Mouse (Mus musculus): Measurements from ENCODE around the gene Raver1. TPM values are rescaled to one million over a fixed set of nuclear protein-coding genes. Genes with fewer than 3 reads are reported as not detected.
A peak's percentile ranks its signal among the peaks of the same experiment; 100 is the strongest.

Raver1 gene
- total RNA-seq, 4 experiments from 2014 or later = 43.9 to 78.6 (median 56.6) TPM

- DNase-seq = no peak
Measured at GRCm38 (mm10) chr9:21039779-21040178, 52.0 kb downstream of the Raver1 start.

- no peak for DNase-seq
Measured at GRCm38 (mm10) chr9:21037481-21037891, 54.3 kb downstream of the Raver1 start.

GRCm38 (mm10) chr9:21036666-21037065, 55.1 kb downstream of the Raver1 start:
- DNase-seq = no peak

GRCm38 (mm10) chr9:21036161-21036560, 55.6 kb downstream of the Raver1 start:
- DNase-seq = no peak

- DNase-seq = no peak
Measured at GRCm38 (mm10) chr9:21035586-21035985, 56.2 kb downstream of the Raver1 start.

- DNase-seq = no peak
Measured at GRCm38 (mm10) chr9:21034481-21035085, 57.2 kb downstream of the Raver1 start.

DNA sequence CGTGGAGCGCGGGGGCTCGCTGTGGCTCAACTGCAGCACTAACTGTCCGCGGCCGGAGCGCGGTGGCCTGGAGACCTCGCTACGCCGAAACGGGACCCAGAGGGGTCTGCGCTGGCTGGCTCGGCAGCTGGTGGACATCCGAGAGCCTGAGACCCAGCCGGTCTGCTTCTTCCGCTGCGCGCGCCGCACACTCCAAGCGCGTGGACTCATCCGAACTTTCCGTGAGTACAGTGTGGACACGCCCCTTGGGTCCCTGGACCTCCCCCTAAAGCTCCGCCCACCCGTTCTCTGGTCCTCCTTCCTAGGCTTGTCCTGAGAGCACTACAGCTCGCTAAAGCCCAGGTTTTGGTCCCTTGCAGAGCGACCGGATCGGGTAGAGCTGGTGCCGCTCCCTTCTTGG, 58.7 kb downstream of the Raver1 start:
- peak; percentile 83 for DNase-seq

DNA sequence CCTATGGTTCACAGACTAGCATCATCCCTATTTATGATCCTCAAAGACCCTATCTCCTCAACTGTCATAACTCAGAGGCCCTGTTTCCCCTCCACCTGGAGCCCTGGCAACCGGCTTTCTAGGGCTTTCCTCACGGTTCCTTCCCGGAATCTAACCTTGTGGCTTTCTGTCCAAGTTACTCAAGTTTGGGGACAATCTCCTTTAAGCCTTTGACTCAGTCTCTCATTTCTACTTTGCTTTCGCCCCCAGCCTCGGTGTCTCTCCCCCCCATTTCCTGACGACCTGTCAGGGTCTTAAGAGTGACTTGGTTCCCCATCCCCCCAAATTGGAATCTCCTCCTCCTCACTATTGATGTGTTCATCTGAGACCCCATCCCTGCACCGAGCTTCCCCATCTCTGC, 59.3 kb downstream of the Raver1 start:
- no peak for DNase-seq

DNA sequence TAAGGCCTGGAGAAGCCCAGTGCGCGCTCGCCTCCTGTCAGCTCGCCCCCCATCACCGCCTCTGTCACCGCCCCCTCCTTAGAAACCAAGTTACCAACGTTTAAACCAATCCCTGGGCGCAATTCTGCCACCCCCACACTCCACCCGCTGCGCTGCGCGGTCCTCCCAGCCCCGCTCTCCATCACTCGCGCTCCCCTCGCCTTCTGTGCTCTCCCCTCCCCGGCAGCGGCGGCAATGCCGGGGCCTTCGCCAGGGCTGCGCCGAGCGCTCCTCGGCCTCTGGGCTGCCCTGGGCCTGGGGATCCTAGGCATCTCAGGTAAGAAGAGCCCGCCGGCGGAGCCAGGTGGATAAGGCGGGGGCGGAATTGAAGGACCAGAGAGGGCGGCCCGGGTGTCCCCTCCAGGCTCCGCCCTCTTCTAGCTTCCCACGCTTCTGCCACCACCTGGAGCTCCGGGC, 59.9 kb downstream of the Raver1 start, which contains the start of gene Icam5:
Gene Icam5, plus strand, starts transcription at position 178 of the 456 bp plus-strand sequence.
- no peak for DNase-seq

DNA sequence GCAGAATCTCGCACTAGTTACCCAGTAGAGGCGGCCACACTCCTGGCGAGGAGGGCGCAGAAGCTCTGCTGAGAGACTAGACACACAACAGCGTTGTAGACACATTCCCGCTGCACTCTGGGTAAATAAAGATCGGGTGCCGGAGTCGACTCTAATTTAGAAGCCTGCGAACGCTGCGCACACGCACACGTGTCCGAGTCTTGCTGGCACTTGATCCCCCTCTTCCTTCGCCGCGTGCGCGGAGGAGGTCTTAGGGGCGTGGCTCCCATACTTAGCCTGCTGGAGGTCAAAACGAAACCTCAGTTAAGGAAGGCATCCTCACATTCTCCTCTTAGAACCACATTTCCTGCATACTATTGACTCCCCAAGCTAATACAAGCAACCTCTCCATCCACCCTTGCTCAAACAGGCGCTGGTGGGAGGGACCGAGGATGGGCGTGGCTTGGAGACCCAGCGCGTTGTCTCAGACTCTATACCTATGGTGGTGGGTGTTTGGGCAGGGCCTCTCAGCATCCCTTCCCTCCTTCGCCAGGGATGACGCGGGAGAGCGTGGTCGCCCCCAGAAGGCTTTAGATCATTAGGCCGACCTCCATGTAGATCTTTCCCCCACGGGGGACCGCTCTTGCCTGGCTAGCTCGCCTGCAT, 60.4 kb downstream of the Raver1 start:
- DNase-seq = peak; percentile 62

DNA sequence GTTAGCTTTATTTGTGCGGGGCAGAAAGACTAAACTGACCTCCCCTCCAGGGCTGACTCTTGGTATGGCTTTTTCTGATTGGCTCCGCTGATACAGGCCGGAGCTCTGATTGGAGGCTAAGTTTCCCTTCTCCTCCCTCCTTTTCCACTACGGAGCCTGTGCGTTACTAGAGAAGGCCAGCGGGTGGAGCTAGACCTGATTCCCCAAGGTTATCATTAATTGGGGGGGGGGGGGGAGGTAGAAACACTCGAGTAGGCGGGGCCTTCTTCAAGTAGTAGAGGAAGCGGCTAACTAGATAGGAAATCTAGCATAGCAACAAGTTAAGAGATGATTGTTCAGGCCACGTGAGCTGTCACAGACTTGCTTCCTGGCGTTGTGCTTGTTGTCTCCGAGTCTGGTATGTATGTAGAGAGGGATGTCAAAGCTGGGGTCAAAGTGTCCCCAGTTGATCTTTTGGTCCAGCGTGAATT, 61.0 kb downstream of the Raver1 start:
- DNase-seq = peak; percentile 87

GRCm38 (mm10) chr9:21030055-21030600, 61.7 kb downstream of the Raver1 start:
- DNase-seq = no peak

DNA sequence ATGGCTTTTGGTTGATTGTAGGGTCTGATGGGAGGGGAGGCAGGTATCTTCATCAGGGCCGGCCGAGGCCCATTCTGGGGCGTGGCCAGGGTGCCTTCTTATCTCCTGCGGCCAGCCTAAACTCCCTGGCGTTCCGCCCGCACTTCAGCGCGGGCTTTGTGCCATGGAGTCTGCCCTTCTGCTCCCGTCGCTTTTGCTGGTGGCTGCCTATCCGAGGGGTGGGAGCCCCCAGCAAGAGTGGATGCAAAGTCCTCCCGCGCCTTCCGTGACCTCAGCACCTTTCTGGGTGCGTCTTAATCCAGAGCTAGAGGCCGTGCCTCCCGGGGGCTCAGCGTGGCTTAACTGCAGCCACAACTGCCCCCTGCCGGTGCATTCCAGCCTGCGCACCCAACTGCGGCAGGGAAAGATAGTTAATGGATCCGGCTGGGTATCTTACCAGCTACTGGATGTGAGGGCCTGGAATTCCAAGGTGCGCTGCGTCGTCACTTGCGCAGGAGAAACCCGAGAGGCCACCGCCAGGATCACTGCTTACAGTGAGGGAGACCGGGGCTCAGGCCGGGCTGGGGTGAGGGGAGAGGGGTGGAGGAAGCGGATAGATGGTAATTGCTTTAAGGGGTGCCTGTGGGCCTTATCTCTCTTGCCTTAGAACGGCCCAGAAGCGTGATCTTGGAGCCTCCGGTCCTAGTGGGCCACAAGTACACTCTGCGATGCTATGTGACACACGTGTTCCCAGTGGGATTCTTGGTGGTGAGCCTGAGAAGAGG, 62.3 kb downstream of the Raver1 start, which contains the start of gene Icam4:
Gene Icam4, plus strand, starts transcription at position 83 of the 764 bp plus-strand sequence.
- peak; percentile 75 for DNase-seq

DNA sequence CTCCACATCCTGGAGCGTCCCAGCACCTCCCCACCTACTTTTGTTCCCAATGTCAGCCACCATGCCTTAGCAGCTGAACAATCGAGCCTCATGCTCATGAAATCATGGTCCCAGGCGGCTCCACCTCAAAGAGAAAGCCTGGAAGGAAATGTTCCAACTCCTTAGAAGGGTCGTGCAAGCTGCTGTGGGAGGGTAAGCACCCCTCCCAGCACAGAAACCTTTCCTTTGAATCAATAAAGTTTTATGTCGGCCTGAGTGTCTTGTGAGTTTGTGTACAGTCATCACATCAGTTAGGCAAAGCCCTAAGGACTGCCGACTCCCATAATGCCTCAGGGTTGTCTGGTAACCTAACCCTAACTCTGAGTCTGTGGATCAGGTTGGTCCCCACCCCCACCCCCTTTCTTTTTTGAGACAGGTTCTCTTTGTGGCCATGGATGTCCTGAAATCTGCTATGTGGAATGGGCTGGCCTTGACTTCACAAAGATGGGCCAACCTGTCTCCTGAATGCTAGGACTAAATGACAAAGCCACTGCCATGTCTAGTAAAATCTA, 63.2 kb downstream of the Raver1 start:
- DNase-seq = no peak

DNA sequence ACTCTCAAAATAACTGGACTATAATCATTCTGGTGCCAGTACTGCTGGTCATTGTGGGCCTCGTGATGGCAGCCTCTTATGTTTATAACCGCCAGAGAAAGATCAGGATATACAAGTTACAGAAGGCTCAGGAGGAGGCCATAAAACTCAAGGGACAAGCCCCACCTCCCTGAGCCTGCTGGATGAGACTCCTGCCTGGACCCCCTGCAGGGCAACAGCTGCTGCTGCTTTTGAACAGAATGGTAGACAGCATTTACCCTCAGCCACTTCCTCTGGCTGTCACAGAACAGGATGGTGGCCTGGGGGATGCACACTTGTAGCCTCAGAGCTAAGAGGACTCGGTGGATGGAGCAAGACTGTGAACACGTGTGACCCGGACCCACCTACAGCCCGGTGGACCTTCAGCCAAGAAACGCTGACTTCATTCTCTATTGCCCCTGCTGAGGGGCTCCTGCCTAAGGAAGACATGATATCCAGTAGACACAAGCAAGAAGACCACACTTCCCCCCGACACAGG, 64.0 kb downstream of the Raver1 start:
- DNase-seq = no peak

DNA sequence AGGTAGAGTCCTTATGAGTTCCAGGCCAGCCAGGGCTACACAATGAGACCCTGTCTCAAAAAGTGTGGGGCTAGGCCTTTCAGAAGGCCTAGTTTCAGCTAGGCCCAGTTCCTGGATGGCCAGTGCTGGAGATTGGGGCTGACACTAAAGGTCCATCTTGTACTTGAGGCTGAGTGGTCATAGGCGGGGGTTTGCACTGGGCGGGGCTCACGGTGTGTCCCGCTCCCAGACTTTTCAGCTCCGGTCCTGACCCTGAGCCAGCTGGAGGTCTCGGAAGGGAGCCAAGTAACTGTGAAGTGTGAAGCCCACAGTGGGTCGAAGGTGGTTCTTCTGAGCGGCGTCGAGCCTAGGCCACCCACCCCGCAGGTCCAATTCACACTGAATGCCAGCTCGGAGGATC, 65.0 kb downstream of the Raver1 start:
- DNase-seq = no peak

- no peak for DNase-seq
Measured at GRCm38 (mm10) chr9:21025258-21025810, 66.5 kb downstream of the Raver1 start.

Small RNA genes lying within 50 kb of the gene (microRNA-seq; reads per million reads assigned to microRNA genes)
- gene Mir1900 (0 reads per million in 2 experiments), gene Mir7082 (0.35 to 0.50 reads per million in 2 experiments)

Other genes with a start within 250 kb of the Raver1 start
- gene A230050P20Rik, start 223.4 kb downstream of the Raver1 start, total RNA-seq (2022) = 10 to 100 TPM; 17.8 to 48.3 (median 32.4) TPM
- 1 to 10 TPM; 2.7 to 4.8 (median 3.2) TPM for gene Angptl6, start 212.3 kb downstream of the Raver1 start, total RNA-seq (2022)
- gene Ppan, start 203.8 kb downstream of the Raver1 start, total RNA-seq (2022) = 10 to 100 TPM; 27.8 to 43.1 (median 35.8) TPM
- 100 to 1,000 TPM; 152 to 182 (median 170) TPM for gene Eif3g, start 193.4 kb downstream of the Raver1 start, total RNA-seq (2022)
- gene Dnmt1, start 132.1 kb downstream of the Raver1 start, total RNA-seq (2022) = 10 to 100 TPM; 39.6 to 63.8 (median 47.8) TPM
- 10 to 100 TPM; 18.8 to 36.9 (median 26.6) TPM for gene S1pr2, start 115.2 kb downstream of the Raver1 start, total RNA-seq (2022)
- 100 to 1,000 TPM; 124 to 131 (median 129) TPM for gene Mrpl4, start 89.3 kb downstream of the Raver1 start, total RNA-seq (2022)
- 10 to 100 TPM; 14.9 to 33.1 (median 22.2) TPM for gene Icam1, start 76.0 kb downstream of the Raver1 start, total RNA-seq (2022)
- gene Icam4, start 62.6 kb downstream of the Raver1 start, total RNA-seq (2022) = 1 to 10 TPM; 1.6 to 7.8 (median 5.4) TPM
- under 1 TPM; 0.23 to 0.94 (median 0.50) TPM for gene Icam5, start 59.9 kb downstream of the Raver1 start, total RNA-seq (2022)
- under 1 TPM in 1 of 4 experiments, not detected in 3; 0.70 TPM for gene Zglp1, start 24.9 kb downstream of the Raver1 start, total RNA-seq (2022)
- under 1 TPM; 0.24 to 0.68 (median 0.42) TPM for gene Gm49373, start 18.9 kb downstream of the Raver1 start, total RNA-seq (2022)
- gene Fdx1l, start 18.4 kb downstream of the Raver1 start, total RNA-seq (2022) = 10 to 100 TPM; 40.3 to 55.0 (median 45.6) TPM
- 1 to 10 TPM in 3 of 4 experiments, under 1 TPM in 1; 0.49 to 3.2 (median 2.3) TPM for gene Gm38431, start within 50 bp of the Raver1 start, total RNA-seq (2022)
- 10 to 100 TPM; 15.3 to 30.3 (median 23.0) TPM for gene Tyk2, start 39.2 kb upstream of the Raver1 start, total RNA-seq (2022)
- gene Cdc37, start 58.0 kb upstream of the Raver1 start, total RNA-seq (2022) = 100 to 1,000 TPM; 162 to 190 (median 174) TPM
- 10 to 100 TPM in 2 of 4 experiments, 1 to 10 TPM in 2; 5.7 to 13.4 (median 9.8) TPM for gene Pde4a, start 73.7 kb upstream of the Raver1 start, total RNA-seq (2022)
- 10 to 100 TPM; 50.7 to 62.6 (median 57.4) TPM for gene Keap1, start 147.4 kb upstream of the Raver1 start, total RNA-seq (2022)
- under 1 TPM; 0.27 to 0.75 (median 0.46) TPM for gene S1pr5, start 156.4 kb upstream of the Raver1 start, total RNA-seq (2022)
- gene Atg4d, start 173.3 kb upstream of the Raver1 start, total RNA-seq (2022) = 10 to 100 TPM; 38.7 to 47.3 (median 40.8) TPM
- gene Kri1, start 196.0 kb upstream of the Raver1 start, total RNA-seq (2022) = 10 to 100 TPM; 33.0 to 52.0 (median 41.8) TPM
- 10 to 100 TPM; 11.9 to 24.1 (median 18.5) TPM for gene Cdkn2d, start 199.4 kb upstream of the Raver1 start, total RNA-seq (2022)
- under 1 TPM in 1 of 4 experiments, not detected in 3; 0.23 TPM for gene Ap1m2, start 220.3 kb upstream of the Raver1 start, total RNA-seq (2022)
- gene Slc44a2, start 228.7 kb upstream of the Raver1 start, total RNA-seq (2022) = 100 to 1,000 TPM in 1 of 4 experiments, 10 to 100 TPM in 3; 39.0 to 103 (median 67.3) TPM